Mouse (Mus musculus) G1E (cell line): ENCODE results near the gene Pgc.

ENCODE experiments used
- CTCF ChIP-seq: IDR thresholded peaks from 2 replicates; pipeline ENCODE4 v1.5.1; 2012; ENCODE audit warnings: low read depth, low read length, inconsistent platforms, mixed read lengths
- GATA1 ChIP-seq: IDR thresholded peaks from 2 replicates; pipeline ENCODE4 v1.6.1; 2012; ENCODE audit warnings: borderline replicate concordance, low read length, inconsistent platforms, mixed read lengths
- GATA2 ChIP-seq: IDR thresholded peaks from 2 replicates; pipeline ENCODE4 v1.6.1; 2012; ENCODE audit warnings: low read depth, low read length, inconsistent platforms, borderline replicate concordance
- POLR2AphosphoS5 ChIP-seq: IDR thresholded peaks from 2 replicates; pipeline ENCODE4 v1.6.1; 2012; ENCODE audit warnings: low read depth, low read length, inconsistent platforms; ENCODE audit not compliant: insufficient replicate concordance
- TAL1 ChIP-seq: conservative IDR thresholded peaks from 2 replicates; pipeline ENCODE4 v1.6.1; 2012; ENCODE audit warnings: low read depth, low read length, inconsistent platforms, mixed read lengths

- TF ChIP-seq CTCF (no peak), GATA2 (no peak), TAL1 (no peak), POLR2AphosphoS5 (no peak), GATA1 (no peak)
Observed at GRCm38 (mm10) chr17:47704692-47705091, 21.9 kb upstream of the Pgc start.
